Mouse (Mus musculus) brain, adult 2 months (tissue): ENCODE measurements around the gene Rpp38.

Experiments used
- DNase-seq: peaks from one replicate; pipeline ENCODE4 v3.0.0; 2011; ENCODE audit warnings: low read depth, low spot score

Rpp38 gene

GRCm38 (mm10) chr2:3285709-3286108 is 46.7 kb downstream of the Rpp38 start:
- no peak for DNase-seq

GRCm38 (mm10) chr2:3285181-3285530 is 47.3 kb downstream of the Rpp38 start:
- peak; percentile 61 for DNase-seq

- peak; percentile 60 for DNase-seq
Observed at GRCm38 (mm10) chr2:3284473-3285180, 47.8 kb downstream of the Rpp38 start.

GRCm38 (mm10) chr2:3283602-3284472 is 48.6 kb downstream of the Rpp38 start, which contains the start of gene Nmt2:
Gene Nmt2 (plus strand): TSS chr2:3284212.
- peak; percentile 100 for DNase-seq

- no peak for DNase-seq
Observed at GRCm38 (mm10) chr2:3282866-3283601, 49.4 kb downstream of the Rpp38 start.

GRCm38 (mm10) chr2:3281311-3281710 is 51.1 kb downstream of the Rpp38 start:
- no peak for DNase-seq
